Mouse (Mus musculus) midbrain, postnatal 0 days (tissue): ENCODE data around the gene Myh9. TPM values are rescaled to one million over a fixed set of nuclear protein-coding genes. Genes with fewer than 3 reads are reported as not detected.

ENCODE experiments used
- ATAC-seq: fragments of 200-750 bp; cut with Nextera tagmentation; 2 replicates; pipeline ENCODE4 v1.8.0; 2017; ENCODE audit warnings: moderate number of reproducible peaks, mild to moderate bottlenecking, moderate TSS enrichment, moderate library complexity; ENCODE audit not compliant: low FRiP score
- DNase-seq: peaks from one replicate; pipeline ENCODE4 v3.0.0-alpha.2; 2015; ENCODE audit warnings: low spot score
- H3K27ac ChIP-seq: fragments of 300-500 bp; sonication (generic); 2 replicates; pipeline ENCODE4 v1.5.1; 2014; ENCODE audit warnings: low read depth, mild to moderate bottlenecking, low read length, mixed read lengths
- H3K27me3 ChIP-seq: fragments of 300-500 bp; sonication (generic); 2 replicates; pipeline ENCODE4 v1.6.1; 2014; ENCODE audit warnings: low read length, control low read depth, mixed read lengths; ENCODE audit not compliant: insufficient read depth
- H3K36me3 ChIP-seq: fragments of 300-500 bp; sonication (generic); 2 replicates; pipeline ENCODE4 v1.6.1; 2014; ENCODE audit warnings: low read length, control low read depth, mixed read lengths; ENCODE audit not compliant: insufficient read depth
- H3K4me1 ChIP-seq: fragments of 300-500 bp; sonication (generic); 2 replicates; pipeline ENCODE4 v1.6.1; 2014; ENCODE audit warnings: mild to moderate bottlenecking, control low read depth, antibody characterized with exemption, low read length, mixed read lengths; ENCODE audit not compliant: insufficient read depth
- H3K4me2 ChIP-seq: fragments of 300-500 bp; sonication (generic); 2 replicates; pipeline ENCODE4 v1.6.1; 2014; ENCODE audit warnings: low read depth, mild to moderate bottlenecking, low read length, mixed read lengths; ENCODE audit not compliant: poor library complexity, severe bottlenecking
- H3K4me3 ChIP-seq: fragments of 300-500 bp; sonication (generic); 2 replicates; pipeline ENCODE4 v1.5.1; 2014; ENCODE audit warnings: low read depth, mild to moderate bottlenecking, low read length, moderate library complexity
- H3K9ac ChIP-seq: fragments of 300-500 bp; sonication (generic); replicated peaks from 2 replicates; pipeline ENCODE4 v1.6.1; 2014; ENCODE audit warnings: mild to moderate bottlenecking, low read length, moderate library complexity, mixed read lengths; ENCODE audit not compliant: poor library complexity, severe bottlenecking
- H3K9me3 ChIP-seq: fragments of 300-500 bp; sonication (generic); 2 replicates; pipeline ENCODE4 v1.6.1; 2016; ENCODE audit warnings: low read length, control low read depth
- CTCF ChIP-seq: IDR thresholded peaks from 2 replicates; pipeline ENCODE4 v1.5.1; 2016; ENCODE audit warnings: antibody characterized with exemption, mild to moderate bottlenecking
- WGBS: fragments of 180-500 bp; shearing (Covaris S2); extraction: QIAGEN DNeasy Blood & Tissue Kit; methylation state at CpG from one replicate; pipeline ENCODE4 v1.1.7; 2014; 5-methylcytosine and 5-hydroxymethylcytosine counted together
- polyA plus RNA-seq: library from polyadenylated mRNA; unstranded; fragments of >200 nt; fragmentation: Nextera tagmentation; extraction: Ambion mirVana; gene quantifications from 2 replicates; pipeline ENCODE4 v1.2.1, GENCODE M21; 2015
- total RNA-seq: library from RNA; depleted of rRNA; stranded (reverse); fragments of >200 nt; gene quantifications from 2 replicates; pipeline ENCODE4 v1.2.3, GENCODE M21; 2014

Gene Myh9
- total and polyA plus RNA-seq, 2 experiments from 2014 or later, result 8.2 to 26.9 TPM

- Histone ChIP-seq H3K9ac (no peak overlapping the region), H3K27ac (no peak overlapping the region), H3K36me3 (0 out of 2 replicates have a peak, but pooled peaks cover 1% of the 10 kb centered on the region), H3K27me3 (no peaks in the 10 kb centered on the region), H3K4me3 (no peak overlapping the region), H3K4me2 (no peak overlapping the region), H3K4me1 (no peaks in the 10 kb centered on the region), H3K9me3 (no peaks in the 10 kb centered on the region)
- TF ChIP-seq CTCF, result no peak
- DNase-seq (no peak), ATAC-seq (no peak)
- 62% methylated on average over 2 of the region's 2 CpGs for WGBS
Observed at GRCm38 (mm10) chr15:77756081-77756480, 85.9 kb downstream of the Myh9 start.

GRCm38 (mm10) chr15:77755132-77755531 is 86.8 kb downstream of the Myh9 start:
- no peaks in the 10 kb centered on the region for H3K9me3 ChIP-seq
- no peak overlapping the region for H3K4me2 ChIP-seq
- H3K4me3 ChIP-seq, result no peak overlapping the region
- H3K27ac ChIP-seq, result no peak overlapping the region
- H3K27me3 ChIP-seq, result no peaks in the 10 kb centered on the region
- no peak for ATAC-seq
- no peak for DNase-seq
- H3K9ac ChIP-seq, result no peak overlapping the region
- no peak for TF ChIP-seq CTCF
- WGBS, result no CpG with 5 or more reads among the region's 2 CpGs
- H3K4me1 ChIP-seq, result no peaks in the 10 kb centered on the region
- H3K36me3 ChIP-seq, result no peaks in the 10 kb centered on the region

DNA sequence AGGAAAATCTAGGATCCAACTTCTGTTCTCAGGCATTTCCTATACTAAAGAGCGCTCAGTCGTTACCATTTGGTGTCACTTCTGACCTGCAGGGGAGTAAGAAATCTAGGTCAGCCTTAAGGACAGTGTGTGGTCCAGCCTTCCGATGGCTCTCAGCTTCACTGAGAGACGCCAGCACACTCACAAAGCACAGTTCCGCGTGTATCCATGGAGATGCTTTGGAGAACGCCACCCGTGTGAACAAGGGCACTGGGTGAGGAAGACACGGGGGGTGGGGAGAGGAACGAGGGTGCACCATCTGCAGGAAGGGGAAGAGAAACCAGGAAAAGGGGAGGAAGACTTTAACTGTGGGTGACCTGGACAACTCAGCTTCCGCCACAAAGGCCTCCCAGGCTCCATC is 89.5 kb downstream of the Myh9 start:
- ATAC-seq, result no peak
- 39% methylated on average over 11 of the region's 11 CpGs for WGBS

GRCm38 (mm10) chr15:77750461-77750860 is 91.5 kb downstream of the Myh9 start:
- ATAC-seq, result no peak
- Histone ChIP-seq H3K4me2 (no peak overlapping the region), H3K9me3 (no peaks in the 10 kb centered on the region), H3K4me1 (no peaks in the 10 kb centered on the region), H3K27me3 (no peaks in the 10 kb centered on the region), H3K27ac (no peak overlapping the region), H3K36me3 (no peaks in the 10 kb centered on the region), H3K4me3 (no peak overlapping the region), H3K9ac (no peak overlapping the region)
- DNase-seq, result peak; percentile 57
- 59% methylated on average over 1 of the region's 1 CpGs for WGBS
- peak; percentile 76 for TF ChIP-seq CTCF

More for the DNA sequence above, 89.5 kb downstream of the Myh9 start:
- H3K4me2 ChIP-seq, result no peak overlapping the region
- H3K9ac ChIP-seq, result no peak overlapping the region
- H3K27ac ChIP-seq, result no peak overlapping the region
- no peaks in the 10 kb centered on the region for H3K9me3 ChIP-seq
- H3K27me3 ChIP-seq, result no peaks in the 10 kb centered on the region
- no peak for TF ChIP-seq CTCF
- no peak overlapping the region for H3K4me3 ChIP-seq
- peak; percentile 30 for DNase-seq
- no peaks in the 10 kb centered on the region for H3K36me3 ChIP-seq
- H3K4me1 ChIP-seq, result no peaks in the 10 kb centered on the region

GRCm38 (mm10) chr15:77749717-77750116 is 92.3 kb downstream of the Myh9 start:
- no peak for ATAC-seq
- Histone ChIP-seq H3K9ac (no peak overlapping the region), H3K27ac (no peak overlapping the region), H3K4me3 (no peak overlapping the region), H3K4me2 (no peak overlapping the region), H3K36me3 (no peaks in the 10 kb centered on the region), H3K27me3 (no peaks in the 10 kb centered on the region), H3K9me3 (no peaks in the 10 kb centered on the region), H3K4me1 (no peaks in the 10 kb centered on the region)
- DNase-seq, result peak; percentile 54
- TF ChIP-seq CTCF, result no peak
- 91% methylated on average over 10 of the region's 10 CpGs for WGBS

DNA sequence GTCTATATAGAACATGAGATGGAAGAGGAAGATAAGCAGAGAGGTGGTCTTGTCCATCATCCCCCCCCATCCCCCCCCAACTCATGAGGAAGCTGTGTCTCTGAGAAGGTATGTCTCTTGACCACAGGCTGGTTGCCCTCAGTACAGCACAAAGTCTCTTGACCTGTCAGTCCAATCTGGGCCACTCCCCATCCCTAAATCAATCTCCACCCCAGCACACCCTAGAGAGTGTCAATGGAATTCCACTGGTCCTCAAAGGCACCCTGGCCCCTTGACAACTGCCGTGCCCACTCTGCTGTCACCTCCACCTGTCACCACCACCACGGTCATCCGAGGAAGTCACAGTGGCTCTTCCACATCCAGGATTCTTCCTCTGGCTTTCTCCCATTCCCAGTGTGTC is 93.6 kb downstream of the Myh9 start:
- ATAC-seq (no peak), DNase-seq (no peak)
- Histone ChIP-seq H3K36me3 (no peaks in the 10 kb centered on the region), H3K27ac (no peak overlapping the region), H3K4me2 (no peak overlapping the region), H3K27me3 (no peaks in the 10 kb centered on the region), H3K9ac (no peak overlapping the region), H3K9me3 (no peaks in the 10 kb centered on the region), H3K4me3 (no peak overlapping the region), H3K4me1 (no peaks in the 10 kb centered on the region)
- TF ChIP-seq CTCF, result no peak
- 97% methylated on average over 3 of the region's 3 CpGs for WGBS
